Mouse (Mus musculus) liver, adult 2 months (tissue): ENCODE data around the gene Sec1. TPM values are rescaled to one million over a fixed set of nuclear protein-coding genes. Genes with fewer than 3 reads are reported as not detected.
A peak's percentile ranks its signal among the peaks of the same experiment; 100 is the strongest.

Experiments used
- DNase-seq: peaks from one replicate; pipeline ENCODE4 v3.0.0-alpha.2; 2011; ENCODE audit warnings: low read depth, low spot score; ENCODE audit errors: extremely low read depth
- H3K27ac ChIP-seq: fragments of 200-500 bp; replicated peaks from 2 replicates; pipeline ENCODE4 v1.5.1; 2012; ENCODE audit warnings: low read depth, mild to moderate bottlenecking, control low read depth, inconsistent platforms, low read length; ENCODE audit not compliant: insufficient read depth
- H3K27me3 ChIP-seq: fragments of 200-500 bp; 2 replicates; pipeline ENCODE4 v1.6.1; 2012; ENCODE audit warnings: mild to moderate bottlenecking, moderate library complexity, low read length, inconsistent platforms; ENCODE audit not compliant: control insufficient read depth, insufficient read depth
- H3K36me3 ChIP-seq: fragments of 200-500 bp; 2 replicates; pipeline ENCODE4 v1.6.1; 2012; ENCODE audit warnings: low read length, inconsistent platforms; ENCODE audit not compliant: control insufficient read depth, insufficient read depth
- H3K4me1 ChIP-seq: fragments of 200-500 bp; 2 replicates; pipeline ENCODE4 v1.6.1; 2011; ENCODE audit warnings: low read length; ENCODE audit not compliant: control insufficient read depth, insufficient read depth
- H3K4me3 ChIP-seq: fragments of 200-500 bp; 2 replicates; pipeline ENCODE4 v1.5.1; 2011; ENCODE audit warnings: low read depth, mild to moderate bottlenecking, control low read depth, low read length, moderate library complexity; ENCODE audit not compliant: insufficient read depth
- H3K79me2 ChIP-seq: fragments of 200-500 bp; 2 replicates; pipeline ENCODE4 v1.6.1; 2012; ENCODE audit warnings: inconsistent platforms, mild to moderate bottlenecking, low read length, moderate library complexity; ENCODE audit not compliant: control insufficient read depth, insufficient read depth
- H3K9ac ChIP-seq: fragments of 200-500 bp; 2 replicates; pipeline ENCODE4 v1.6.1; 2012; ENCODE audit warnings: low read depth, mild to moderate bottlenecking, control low read depth, inconsistent platforms, low read length
- CTCF ChIP-seq: fragments of 200-500 bp; IDR thresholded peaks from 2 replicates; pipeline ENCODE4 v1.5.1; 2011; ENCODE audit warnings: low read depth, low read length, control low read depth
- POLR2A ChIP-seq: fragments of 200-500 bp; IDR thresholded peaks from 2 replicates; pipeline ENCODE4 v1.6.1; 2011; ENCODE audit warnings: low read length, control low read depth; ENCODE audit not compliant: insufficient read depth; ENCODE audit errors: extremely low read depth
- WGBS: fragments of 180-500 bp; shearing (Covaris S2); methylation state at CpG from one replicate; pipeline ENCODE4 v1.1.7; 2018; 5-methylcytosine and 5-hydroxymethylcytosine counted together
- polyA plus RNA-seq: library from polyadenylated mRNA; depleted of rRNA; stranded (reverse); fragments of >200 nt; gene quantifications from 2 replicates; pipeline ENCODE4 v1.2.3, GENCODE M21; 2012
- total RNA-seq: library from RNA; depleted of rRNA; stranded (reverse); fragments of >200 nt; gene quantifications from 2 replicates; pipeline ENCODE4 v1.2.3, GENCODE M21; 2014

The Sec1 gene
- total and polyA plus RNA-seq, 2 experiments = not detected

DNA sequence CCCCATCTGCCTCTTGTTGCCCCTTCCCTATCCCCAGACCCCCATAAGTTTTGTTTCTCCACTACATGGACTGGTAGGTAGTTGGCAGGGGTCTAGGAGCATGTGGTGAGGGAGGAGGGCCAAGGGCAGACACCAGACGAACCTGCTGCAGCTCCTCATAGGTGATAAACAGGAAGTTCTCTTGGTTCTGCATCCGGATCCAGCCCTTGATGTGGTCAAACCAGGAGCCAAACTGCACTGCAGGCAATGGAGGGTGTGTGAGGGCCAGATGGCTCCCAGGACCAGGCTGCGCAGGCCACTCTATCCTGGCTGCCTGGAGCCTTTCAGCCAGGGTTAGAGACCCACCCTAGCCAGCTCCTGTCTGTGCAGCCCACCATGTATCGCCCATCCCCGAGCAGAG, 39.3 kb upstream of the Sec1 start:
- Histone ChIP-seq H3K79me2 (no peaks in the 10 kb centered on the region), H3K4me3 (no peak overlapping the region), H3K9ac (no peak overlapping the region), H3K36me3 (no peaks in the 10 kb centered on the region), H3K4me1 (no peaks in the 10 kb centered on the region), H3K27me3 (no peaks in the 10 kb centered on the region), H3K27ac (no peak overlapping the region)
- no peak for TF ChIP-seq CTCF
- no peak for TF ChIP-seq POLR2A
- WGBS = 88% methylated on average over 5 of the region's 5 CpGs
- DNase-seq = no peak

DNA sequence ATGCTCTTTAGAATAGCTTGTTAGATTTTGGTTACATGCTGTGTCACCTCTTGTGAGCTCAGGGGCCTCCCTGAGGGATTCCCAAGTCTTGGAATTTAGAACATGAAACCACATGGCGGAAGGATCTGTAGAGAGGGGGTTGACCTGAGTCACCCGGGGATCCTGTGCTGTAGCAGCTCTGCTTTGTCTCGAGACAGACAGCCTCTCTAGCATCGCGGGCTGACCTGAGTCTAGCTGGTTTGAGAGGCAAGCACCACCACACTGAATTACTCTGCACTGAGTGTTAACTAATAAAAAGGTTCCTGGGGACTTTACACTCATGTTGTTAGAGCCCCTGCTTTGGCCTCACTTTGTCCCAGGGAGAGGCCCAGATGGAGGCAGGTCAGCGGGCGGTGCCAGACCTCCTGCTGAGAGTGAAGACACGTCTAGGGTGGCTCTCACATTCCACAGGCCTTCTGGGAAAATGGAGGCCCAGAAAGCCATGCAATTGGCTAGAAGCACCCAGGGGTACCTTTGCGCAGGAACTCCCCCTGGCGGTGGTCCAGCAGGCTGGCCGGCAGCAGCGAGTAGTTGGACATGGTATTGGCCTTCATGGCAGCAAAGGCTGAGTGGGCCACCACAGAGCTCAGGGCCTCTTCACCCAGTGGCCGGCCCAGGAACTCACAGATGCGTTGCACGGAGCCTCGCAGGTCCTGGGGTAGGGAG, 36.7 kb upstream of the Sec1 start:
- 48% methylated on average over 16 of the region's 16 CpGs for WGBS
- Histone ChIP-seq H3K79me2 (no peaks in the 10 kb centered on the region), H3K4me3 (no peak overlapping the region), H3K27me3 (no peaks in the 10 kb centered on the region), H3K9ac (no peak overlapping the region), H3K36me3 (no peaks in the 10 kb centered on the region), H3K27ac (no peak overlapping the region), H3K4me1 (no peaks in the 10 kb centered on the region)
- TF ChIP-seq POLR2A (no peak), CTCF (peak; percentile 48)
- DNase-seq = no peak

- DNase-seq = no peak
Measured at GRCm38 (mm10) chr7:45727625-45728024, 33.4 kb upstream of the Sec1 start.

DNA sequence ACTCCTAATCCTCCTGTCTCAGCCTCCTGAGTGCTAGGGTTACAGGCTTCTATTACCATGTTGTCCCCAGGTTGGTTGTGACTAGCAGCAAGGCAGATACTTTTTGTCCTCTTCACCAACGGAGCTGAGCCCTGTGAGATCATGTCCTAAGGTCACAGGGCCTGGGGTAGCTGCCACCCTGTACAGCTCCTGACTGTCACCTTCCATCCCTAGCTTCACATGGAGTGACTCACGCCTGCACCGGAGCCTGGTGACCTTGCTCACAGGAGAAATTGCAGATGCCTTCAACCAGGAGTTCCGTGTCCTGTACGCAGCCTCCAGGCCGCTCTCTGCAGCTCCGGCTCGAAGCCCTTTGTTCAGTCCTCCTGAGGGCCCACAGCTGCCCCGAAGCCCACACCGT, 32.2 kb upstream of the Sec1 start:
- no peak overlapping the region for H3K27ac ChIP-seq

More at GRCm38 (mm10) chr7:45727625-45728024, 33.4 kb upstream of the Sec1 start:
- Histone ChIP-seq H3K79me2 (no peaks in the 10 kb centered on the region), H3K27me3 (no peaks in the 10 kb centered on the region), H3K4me1 (no peaks in the 10 kb centered on the region), H3K36me3 (no peaks in the 10 kb centered on the region), H3K27ac (no peak overlapping the region), H3K9ac (no peak overlapping the region), H3K4me3 (no peak overlapping the region)
- TF ChIP-seq CTCF = no peak
- TF ChIP-seq POLR2A = no peak
- WGBS = 25% methylated on average over 3 of the region's 3 CpGs

DNA sequence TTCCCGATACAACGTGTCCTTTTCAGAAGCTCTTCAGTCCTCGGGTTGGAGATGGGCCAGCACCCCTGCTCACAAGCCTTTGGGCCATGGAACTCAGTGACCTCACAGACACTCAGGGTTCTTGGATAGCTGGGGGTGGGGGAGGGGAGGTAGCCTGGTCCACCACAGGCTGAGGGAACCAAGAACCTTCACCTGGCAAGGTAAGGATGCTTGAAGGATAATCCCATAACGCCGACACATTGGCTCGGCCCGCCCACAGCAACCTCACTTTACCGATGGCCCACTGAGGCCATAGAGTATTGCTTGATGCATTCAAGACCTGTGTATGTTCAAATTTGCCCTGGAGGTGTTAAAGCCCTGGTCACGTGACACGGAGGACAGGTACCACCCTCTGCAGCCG, 31.5 kb upstream of the Sec1 start, which contains the start of gene Spaca4:
Gene Spaca4, minus strand, starts transcription at position 101 of the 400 bp plus-strand sequence.
- 93% methylated on average over 11 of the region's 11 CpGs for WGBS
- H3K4me3 ChIP-seq = no peak within 1 kb of the TSS
- H3K9ac ChIP-seq = no peak within 1 kb of the TSS
- 0 out of 2 replicates have a peak, but pooled peaks cover 3% of the 10 kb centered on the region for H3K4me1 ChIP-seq
- H3K27me3 ChIP-seq = no peaks in the 10 kb centered on the region
- TF ChIP-seq CTCF = no peak
- H3K36me3 ChIP-seq = no peaks in the 10 kb centered on the region
- no peaks in the 10 kb centered on the region for H3K79me2 ChIP-seq
- DNase-seq = no peak
- no peak within 1 kb of the TSS for H3K27ac ChIP-seq

More for the DNA sequence above, 32.2 kb upstream of the Sec1 start:
- no peaks in the 10 kb centered on the region for H3K4me1 ChIP-seq
- H3K9ac ChIP-seq = no peak overlapping the region
- no peak overlapping the region for H3K4me3 ChIP-seq
- no peaks in the 10 kb centered on the region for H3K27me3 ChIP-seq
- H3K79me2 ChIP-seq = no peaks in the 10 kb centered on the region
- H3K36me3 ChIP-seq = no peaks in the 10 kb centered on the region
- 89% methylated on average over 10 of the region's 10 CpGs for WGBS
- no peak for DNase-seq
- TF ChIP-seq CTCF (no peak), POLR2A (no peak)

DNA sequence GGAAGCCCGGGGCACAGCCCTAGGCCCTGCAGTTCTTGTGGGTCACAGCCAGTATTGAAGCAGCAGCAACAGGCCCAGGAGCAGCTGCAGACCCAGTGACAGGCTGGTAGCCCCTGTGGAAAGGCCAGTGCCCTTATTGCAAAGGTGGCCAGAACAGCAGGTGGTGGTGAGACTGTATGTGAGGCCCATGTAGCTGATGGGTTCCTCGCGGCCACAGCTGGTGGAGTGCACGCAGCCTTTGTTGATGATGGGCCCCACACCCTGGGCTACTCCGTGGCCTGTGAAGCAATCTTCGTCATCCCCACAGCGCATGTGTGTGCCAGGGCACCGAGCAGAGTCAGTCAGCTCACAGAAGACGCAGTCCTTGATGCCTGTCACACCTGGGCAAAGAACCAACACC, 30.9 kb upstream of the Sec1 start:
- no peak for TF ChIP-seq CTCF
- TF ChIP-seq POLR2A = no peak
- WGBS = 92% methylated on average over 9 of the region's 9 CpGs
- Histone ChIP-seq H3K27me3 (no peaks in the 10 kb centered on the region), H3K4me3 (no peak overlapping the region), H3K36me3 (no peaks in the 10 kb centered on the region; the same call in 1 of the 2 replicates), H3K9ac (no peak overlapping the region), H3K4me1 (0 out of 2 replicates have a peak, but pooled peaks cover 3% of the 10 kb centered on the region), H3K79me2 (no peaks in the 10 kb centered on the region), H3K27ac (no peak overlapping the region)
- DNase-seq = no peak
